Mouse (Mus musculus): ENCODE data around the gene Usp50. TPM values are rescaled to one million over a fixed set of nuclear protein-coding genes. Genes with fewer than 3 reads are reported as not detected.

Usp50 gene
- polyA plus RNA-seq, 1 experiment from 2014 or later: 2.6 TPM

GRCm38 (mm10) chr2:126677366-126677765 lies 105.9 kb downstream of the Usp50 start:
- no peaks in the 10 kb centered on the region for H3K9me3 ChIP-seq (replicated peaks)
- peak overlapping the region; percentile 63; the same call in 1 of the 2 replicates for H3K4me2 ChIP-seq
- WGBS: 94% methylated on average over 1 of the region's 1 CpGs
- peaks cover 34% of the 10 kb centered on the region for H3K4me1 ChIP-seq
- no peak overlapping the region for H3K9ac ChIP-seq (replicated peaks)
- no peak overlapping the region for H3K4me3 ChIP-seq (replicated peaks)
- H3K27me3 ChIP-seq (replicated peaks): no peaks in the 10 kb centered on the region
- no peak for ATAC-seq (ENCODE audit: low FRiP score)
- H3K27ac ChIP-seq (replicated peaks): no peak overlapping the region
- H3K36me3 ChIP-seq: no peaks in the 10 kb centered on the region; the same call in 1 of the 2 replicates

DNA sequence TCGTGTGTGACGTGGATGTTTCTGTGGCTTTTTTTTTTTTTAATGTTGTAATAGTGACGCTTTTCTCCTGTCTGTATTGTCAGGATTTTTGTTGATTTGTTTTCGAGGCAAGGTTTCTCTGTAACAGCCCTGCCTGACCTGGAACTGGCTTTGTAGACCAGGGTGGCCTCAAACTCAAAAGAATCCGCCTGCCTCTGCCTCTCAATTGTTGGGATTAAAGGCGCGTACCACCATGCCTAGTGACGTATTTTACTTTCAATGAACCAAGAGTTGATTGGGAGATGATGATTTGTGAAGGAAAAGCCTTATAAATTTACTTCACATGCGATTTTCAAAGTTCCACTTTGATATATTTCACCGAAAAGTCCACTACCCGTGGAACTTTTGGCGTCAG lies 107.2 kb downstream of the Usp50 start, which contains the start of gene Gabpb1:
Gabpb1 (minus strand) TSS at position 216 of the 394 bp plus-strand sequence.
- ATAC-seq (ENCODE audit: low FRiP score): no peak
- 24% methylated on average over 12 of the region's 12 CpGs for WGBS
- peak within 1 kb of the TSS; percentile 100 for H3K27ac ChIP-seq (replicated peaks)

DNA sequence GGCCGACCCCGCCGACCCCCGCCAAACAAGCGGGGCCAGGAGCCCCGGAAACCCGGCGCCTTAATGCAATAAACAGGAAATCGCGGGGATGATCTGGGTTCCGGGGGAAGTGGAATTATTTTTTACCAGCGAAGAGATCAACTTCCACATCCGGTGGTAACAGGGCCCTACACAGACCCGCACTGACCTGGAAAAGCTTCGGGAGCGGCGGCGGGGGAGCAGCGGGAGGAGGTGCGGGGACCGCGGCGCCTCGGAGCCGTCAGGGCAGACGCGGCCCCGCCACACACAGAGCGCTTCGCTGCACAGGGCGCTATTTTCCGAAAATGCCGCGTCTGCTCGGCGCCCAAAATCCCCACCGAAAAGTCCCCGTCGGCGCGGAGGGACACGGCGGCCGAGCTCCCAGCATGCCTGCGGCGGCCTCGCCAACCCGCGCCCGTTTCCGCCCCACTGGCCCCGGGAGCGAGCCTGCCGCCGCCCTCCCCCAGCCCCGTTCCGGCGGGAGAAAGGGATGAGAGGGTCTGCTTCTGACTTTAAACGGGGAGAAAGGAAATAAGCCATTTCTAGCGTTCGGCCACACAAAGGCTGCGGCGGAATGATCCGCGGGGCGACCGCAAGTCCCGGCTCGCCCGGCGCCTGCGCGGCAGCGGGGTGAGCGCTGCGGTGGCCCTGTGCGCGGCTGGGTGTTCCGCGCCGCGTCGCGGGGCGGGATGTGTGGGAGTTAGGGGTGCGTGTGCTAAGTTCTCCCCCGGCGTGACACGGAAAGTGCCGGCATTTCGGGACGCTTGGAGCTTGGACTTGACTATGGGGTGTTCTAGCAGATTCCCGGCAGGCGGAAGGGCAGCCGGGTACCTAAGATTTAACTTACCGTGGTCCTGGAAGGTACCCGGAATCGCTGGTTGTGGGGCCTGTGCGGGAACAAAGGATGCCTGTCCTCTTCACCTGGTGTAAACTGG lies 107.8 kb downstream of the Usp50 start:
- Histone ChIP-seq H3K27ac (replicated peaks) (peak overlapping the region; percentile 100), H3K4me3 (replicated peaks) (peak overlapping the region; percentile 92), H3K9ac (replicated peaks) (peak overlapping the region; percentile 98), H3K9me3 (replicated peaks) (no peaks in the 10 kb centered on the region), H3K4me1 (peaks cover 41% of the 10 kb centered on the region), H3K36me3 (no peaks in the 10 kb centered on the region; the same call in 1 of the 2 replicates), H3K27me3 (replicated peaks) (no peaks in the 10 kb centered on the region), H3K4me2 (peak overlapping the region; percentile 63)
- under 1% methylated on average over 98 of the region's 99 CpGs for WGBS
- ATAC-seq (ENCODE audit: low FRiP score): peak; percentile 95

More for the DNA sequence above, 107.2 kb downstream of the Usp50 start, which contains the start of gene Gabpb1:
- Histone ChIP-seq H3K9me3 (replicated peaks) (no peaks in the 10 kb centered on the region), H3K9ac (replicated peaks) (peak within 1 kb of the TSS; percentile 98), H3K4me2 (peak within 1 kb of the TSS; percentile 63), H3K36me3 (no peaks in the 10 kb centered on the region; the same call in 1 of the 2 replicates), H3K4me1 (peaks cover 41% of the 10 kb centered on the region), H3K4me3 (replicated peaks) (peak within 1 kb of the TSS; percentile 92), H3K27me3 (replicated peaks) (no peaks in the 10 kb centered on the region)

- peak; percentile 68; the same call in 1 of the 2 replicates for ATAC-seq (ENCODE audit: low FRiP score)
- under 1% methylated on average over 61 of the region's 77 CpGs for WGBS
- Histone ChIP-seq H3K9me3 (replicated peaks) (no peaks in the 10 kb centered on the region), H3K4me1 (peaks cover 41% of the 10 kb centered on the region), H3K27ac (replicated peaks) (peak overlapping the region; percentile 100), H3K9ac (replicated peaks) (peak overlapping the region; percentile 98), H3K27me3 (replicated peaks) (no peaks in the 10 kb centered on the region), H3K4me2 (peak overlapping the region; percentile 63), H3K36me3 (no peaks in the 10 kb centered on the region), H3K4me3 (replicated peaks) (peak overlapping the region; percentile 92)
Observed at GRCm38 (mm10) chr2:126674441-126675168, 108.7 kb downstream of the Usp50 start.

DNA sequence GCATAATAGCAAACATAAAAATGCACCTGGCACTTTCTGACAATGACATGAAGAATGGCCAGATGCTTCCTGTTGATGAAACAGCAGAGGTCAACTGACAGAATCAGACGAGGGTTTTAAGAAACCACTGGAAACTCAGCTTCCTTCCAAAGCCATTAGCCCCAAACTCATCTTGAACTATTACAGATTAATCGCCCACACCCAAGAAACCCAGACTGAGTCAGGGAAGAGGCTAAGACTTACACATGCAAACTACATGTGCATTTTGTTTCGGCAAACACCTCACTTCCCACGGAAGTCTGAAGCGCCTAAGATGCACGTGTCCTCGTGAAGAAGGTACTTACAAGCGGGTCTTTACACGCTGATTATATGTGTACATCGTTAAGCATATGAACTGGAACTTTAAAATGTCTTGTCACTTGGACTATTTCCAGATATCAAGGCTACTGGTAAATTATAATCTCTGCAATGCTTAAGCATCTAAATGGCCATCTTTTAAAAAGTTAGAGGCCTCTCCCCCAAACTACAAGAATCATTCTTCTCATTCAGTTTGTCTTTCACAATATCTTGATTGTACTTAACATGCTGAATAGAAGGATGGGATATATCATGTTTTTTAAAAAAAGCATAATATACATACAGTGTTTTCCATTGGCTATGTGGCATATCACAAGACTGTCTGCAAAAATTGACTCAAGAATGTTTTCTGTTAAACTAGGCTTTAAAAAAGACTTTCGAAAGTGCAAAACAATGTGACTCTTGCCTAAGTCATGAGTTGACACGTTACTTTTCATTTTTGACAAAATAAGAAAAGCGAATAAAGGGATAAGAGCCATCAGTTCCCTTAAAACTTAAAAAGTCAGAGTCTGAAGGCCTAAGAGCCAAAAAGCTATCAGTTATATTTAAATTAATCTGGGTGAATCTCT lies 109.7 kb downstream of the Usp50 start:
- no peak for ATAC-seq (ENCODE audit: low FRiP score)
- Histone ChIP-seq H3K27ac (replicated peaks) (no peak overlapping the region), H3K9ac (replicated peaks) (peak overlapping the region; percentile 98; the same call in 1 of the 2 replicates), H3K4me2 (peak overlapping the region; percentile 63), H3K9me3 (replicated peaks) (no peaks in the 10 kb centered on the region), H3K36me3 (no peaks in the 10 kb centered on the region), H3K4me3 (replicated peaks) (peak overlapping the region; percentile 92), H3K27me3 (replicated peaks) (no peaks in the 10 kb centered on the region), H3K4me1 (peaks cover 41% of the 10 kb centered on the region)
- 67% methylated on average over 13 of the region's 13 CpGs for WGBS

DNA sequence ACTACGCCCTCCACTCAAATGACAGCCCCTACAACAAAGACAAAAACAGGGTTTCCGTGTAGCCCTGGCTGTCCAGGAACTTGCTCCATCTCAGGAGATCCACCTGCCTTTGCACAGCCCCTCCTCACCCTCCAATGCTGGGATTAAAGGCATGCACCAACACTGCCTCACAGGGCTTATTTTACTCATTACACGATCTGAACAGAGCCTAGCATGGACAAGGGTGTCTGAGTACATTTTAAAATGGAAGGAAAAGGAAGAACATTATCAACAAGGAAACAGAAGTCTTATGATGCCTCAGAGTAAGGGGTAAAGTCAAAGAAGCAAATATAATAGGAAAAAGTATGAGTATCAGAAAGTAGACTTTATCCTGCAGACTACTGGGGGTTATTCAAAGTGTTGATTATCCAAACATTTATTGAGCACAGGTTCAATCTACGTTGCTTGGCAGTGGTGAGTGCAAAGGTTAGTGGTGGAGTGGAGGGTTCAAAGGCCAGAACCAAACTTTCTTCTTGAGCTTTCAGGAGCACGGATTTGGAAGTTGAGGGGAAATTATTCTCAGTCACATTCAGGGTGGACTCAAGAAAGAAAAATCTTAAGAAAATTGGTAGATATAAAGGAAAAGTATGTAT lies 114.5 kb downstream of the Usp50 start:
- no peak overlapping the region for H3K4me2 ChIP-seq
- H3K36me3 ChIP-seq: no peaks in the 10 kb centered on the region
- H3K27me3 ChIP-seq (replicated peaks): no peaks in the 10 kb centered on the region
- H3K4me1 ChIP-seq: peaks cover 19% of the 10 kb centered on the region
- H3K27ac ChIP-seq (replicated peaks): no peak overlapping the region
- H3K9me3 ChIP-seq (replicated peaks): no peaks in the 10 kb centered on the region
- no peak overlapping the region for H3K9ac ChIP-seq (replicated peaks)
- H3K4me3 ChIP-seq (replicated peaks): no peak overlapping the region
- 96% methylated on average over 5 of the region's 5 CpGs for WGBS
- ATAC-seq (ENCODE audit: low FRiP score): no peak

GRCm38 (mm10) chr2:126665984-126666383 lies 117.3 kb downstream of the Usp50 start:
- Histone ChIP-seq H3K9me3 (replicated peaks) (no peaks in the 10 kb centered on the region), H3K4me3 (replicated peaks) (no peak overlapping the region), H3K27me3 (replicated peaks) (no peaks in the 10 kb centered on the region), H3K9ac (replicated peaks) (no peak overlapping the region), H3K27ac (replicated peaks) (no peak overlapping the region), H3K4me2 (no peak overlapping the region), H3K36me3 (no peaks in the 10 kb centered on the region), H3K4me1 (no peaks in the 10 kb centered on the region)
- ATAC-seq (ENCODE audit: low FRiP score): no peak
- 93% methylated on average over 3 of the region's 3 CpGs for WGBS

GRCm38 (mm10) chr2:126663481-126663880 lies 119.8 kb downstream of the Usp50 start:
- H3K9me3 ChIP-seq (replicated peaks): no peaks in the 10 kb centered on the region
- no peak overlapping the region for H3K27ac ChIP-seq (replicated peaks)
- H3K4me1 ChIP-seq: no peaks in the 10 kb centered on the region
- no peaks in the 10 kb centered on the region for H3K27me3 ChIP-seq (replicated peaks)
- no peaks in the 10 kb centered on the region for H3K36me3 ChIP-seq
- no peak overlapping the region for H3K4me3 ChIP-seq (replicated peaks)
- no peak for ATAC-seq (ENCODE audit: low FRiP score)
- no peak overlapping the region for H3K9ac ChIP-seq (replicated peaks)
- H3K4me2 ChIP-seq: no peak overlapping the region
- 62% methylated on average over 4 of the region's 4 CpGs for WGBS

Data from neural tube, embryonic 15.5 days (tissue).